Mouse (Mus musculus) layer of hippocampus, postnatal 10 days (tissue): ENCODE results near the gene Hmga2. TPM values are rescaled to one million over a fixed set of nuclear protein-coding genes. Genes with fewer than 3 reads are reported as not detected.
"Not testable (repeated sequence)": the region's sequence is repeated elsewhere in the genome, so short reads cannot be mapped to it uniquely, and the experiment has no call there.

Source experiments
- DNase-seq, 2 experiments: peaks; one replicate each; pipeline ENCODE4 v3.0.0; 2021; ENCODE audit warnings: low spot score in 2 of 2
- microRNA-seq, 2 experiments: library from miRNA; unstranded; fragments of <30 nt; microRNA quantifications; one replicate each; pipeline ENCODE4 v1.2.0; 2021
- total RNA-seq, 2 experiments: library from RNA; stranded (reverse); gene quantifications; 2 replicates each; pipeline ENCODE4 v1.2.3; 2021

Hmga2 gene
- total RNA-seq, 2 experiments from 2014 or later = 0.11 to 0.16 TPM

GRCm38 (mm10) chr10:120354523-120355030, 121.7 kb downstream of the Hmga2 start:
- no peak for DNase-seq

- no peak for DNase-seq
Observed at GRCm38 (mm10) chr10:120345325-120345724, 130.9 kb downstream of the Hmga2 start.

GRCm38 (mm10) chr10:120344558-120345318, 131.5 kb downstream of the Hmga2 start:
- no peak for DNase-seq

- not testable (repeated sequence) for DNase-seq
Observed at GRCm38 (mm10) chr10:120339906-120340305, 136.4 kb downstream of the Hmga2 start.

GRCm38 (mm10) chr10:120339324-120339723, 136.9 kb downstream of the Hmga2 start:
- DNase-seq = no peak

GRCm38 (mm10) chr10:120338841-120339240, 137.4 kb downstream of the Hmga2 start:
- no peak for DNase-seq

GRCm38 (mm10) chr10:120338431-120338830, 137.8 kb downstream of the Hmga2 start:
- not testable (repeated sequence) for DNase-seq

- DNase-seq = no peak
Observed at GRCm38 (mm10) chr10:120327946-120328345, 148.3 kb downstream of the Hmga2 start.

- no peak for DNase-seq
Observed at GRCm38 (mm10) chr10:120323584-120324203, 152.6 kb downstream of the Hmga2 start.

- no peak for DNase-seq
Observed at GRCm38 (mm10) chr10:120322815-120323214, 153.5 kb downstream of the Hmga2 start.

GRCm38 (mm10) chr10:120319614-120320013, 156.7 kb downstream of the Hmga2 start:
- no peak for DNase-seq

Small RNAs within 50 kb of the gene (microRNA-seq; reads per million reads assigned to microRNA genes)
- gene Mir763 = 0 reads per million in 2 experiments

Other genes with a start within 250 kb of the Hmga2 start
- 10 to 100 TPM; 21.5 to 24.2 TPM for gene Llph, start 249.4 kb downstream of the Hmga2 start, total RNA-seq